Mouse (Mus musculus) intestine, embryonic 16.5 days (tissue): ENCODE measurements around the gene Ckap2l. TPM values are rescaled to one million over a fixed set of nuclear protein-coding genes. Genes with fewer than 3 reads are reported as not detected.
A peak's percentile ranks its signal among the peaks of the same experiment; 100 is the strongest.

Experiments used
- ATAC-seq: fragments of 200-750 bp; cut with Nextera tagmentation; 2 replicates; pipeline ENCODE4 v1.8.0; 2017; ENCODE audit warnings: moderate TSS enrichment, moderate library complexity
- H3K27ac ChIP-seq: fragments of 300-500 bp; sonication (generic); 2 replicates; pipeline ENCODE4 v1.5.1; 2014; ENCODE audit warnings: mild to moderate bottlenecking, low read length
- H3K27me3 ChIP-seq: fragments of 300-500 bp; sonication (generic); replicated peaks from 2 replicates; pipeline ENCODE4 v1.6.1; 2014; ENCODE audit warnings: low read length, control low read depth, mixed read lengths; ENCODE audit not compliant: control insufficient read depth, insufficient read depth
- H3K36me3 ChIP-seq: fragments of 300-500 bp; sonication (generic); 2 replicates; pipeline ENCODE4 v1.6.1; 2014; ENCODE audit warnings: low read length, control low read depth; ENCODE audit not compliant: control insufficient read depth, insufficient read depth
- H3K4me1 ChIP-seq: fragments of 300-500 bp; sonication (generic); 2 replicates; pipeline ENCODE4 v1.6.1; 2014; ENCODE audit warnings: low read length, control low read depth, mixed read lengths; ENCODE audit not compliant: control insufficient read depth, insufficient read depth
- H3K4me2 ChIP-seq: fragments of 300-500 bp; sonication (generic); 2 replicates; pipeline ENCODE4 v1.6.1; 2014; ENCODE audit warnings: low read depth, low read length, control low read depth
- H3K4me3 ChIP-seq: fragments of 300-500 bp; sonication (generic); 2 replicates; pipeline ENCODE4 v1.5.1; 2014; ENCODE audit warnings: mild to moderate bottlenecking, low read length
- H3K9ac ChIP-seq: fragments of 300-500 bp; sonication (generic); 2 replicates; pipeline ENCODE4 v1.6.1; 2014; ENCODE audit warnings: low read depth, low read length
- H3K9me3 ChIP-seq: fragments of 300-500 bp; sonication (generic); 2 replicates; pipeline ENCODE4 v1.6.1; 2016; ENCODE audit warnings: low read length, control low read depth; ENCODE audit not compliant: control insufficient read depth
- WGBS: fragments of 180-500 bp; shearing (Covaris S2); extraction: QIAGEN DNeasy Blood & Tissue Kit; methylation state at CpG from one replicate; pipeline ENCODE4 v1.1.7; 2014; 5-methylcytosine and 5-hydroxymethylcytosine counted together
- polyA plus RNA-seq: library from polyadenylated mRNA; unstranded; fragments of >200 nt; fragmentation: Nextera tagmentation; extraction: Ambion mirVana; gene quantifications from 2 replicates; pipeline ENCODE4 v1.2.1, GENCODE M21; 2015

Gene Ckap2l
- polyA plus RNA-seq, 1 experiment from 2014 or later, result 32.7 TPM

GRCm38 (mm10) chr2:129315831-129316230, 18.8 kb upstream of the Ckap2l start:
- H3K4me1 ChIP-seq, result no peaks in the 10 kb centered on the region
- H3K4me2 ChIP-seq, result no peak overlapping the region
- H3K9ac ChIP-seq, result no peak overlapping the region
- no peaks in the 10 kb centered on the region for H3K9me3 ChIP-seq
- H3K4me3 ChIP-seq, result no peak overlapping the region
- ATAC-seq, result no peak
- H3K27ac ChIP-seq, result no peak overlapping the region
- no peaks in the 10 kb centered on the region for H3K27me3 ChIP-seq
- 68% methylated on average over 4 of the region's 4 CpGs for WGBS
- no peaks in the 10 kb centered on the region for H3K36me3 ChIP-seq

- WGBS, result 81% methylated on average over 6 of the region's 6 CpGs
- H3K27ac ChIP-seq, result no peak overlapping the region
Measured at GRCm38 (mm10) chr2:129314880-129315279, 17.9 kb upstream of the Ckap2l start.

GRCm38 (mm10) chr2:129313934-129314333, 16.9 kb upstream of the Ckap2l start:
- no peaks in the 10 kb centered on the region for H3K27me3 ChIP-seq

More at GRCm38 (mm10) chr2:129314880-129315279, 17.9 kb upstream of the Ckap2l start:
- H3K4me2 ChIP-seq, result no peak overlapping the region
- no peak for ATAC-seq
- no peak overlapping the region for H3K4me3 ChIP-seq
- no peaks in the 10 kb centered on the region for H3K4me1 ChIP-seq
- H3K9me3 ChIP-seq, result no peaks in the 10 kb centered on the region
- H3K9ac ChIP-seq, result no peak overlapping the region
- no peaks in the 10 kb centered on the region for H3K27me3 ChIP-seq
- H3K36me3 ChIP-seq, result no peaks in the 10 kb centered on the region

GRCm38 (mm10) chr2:129309836-129310235, 12.8 kb upstream of the Ckap2l start, which contains the start of gene Il1a:
Gene Il1a (minus strand): TSS chr2:129309972.
- 78% methylated on average over 7 of the region's 7 CpGs for WGBS
- Histone ChIP-seq H3K27me3 (no peaks in the 10 kb centered on the region), H3K4me1 (no peaks in the 10 kb centered on the region), H3K4me2 (no peak within 1 kb of the TSS), H3K9ac (no peak within 1 kb of the TSS), H3K36me3 (no peaks in the 10 kb centered on the region), H3K27ac (no peak within 1 kb of the TSS), H3K9me3 (no peaks in the 10 kb centered on the region), H3K4me3 (no peak within 1 kb of the TSS)
- ATAC-seq, result no peak

More at GRCm38 (mm10) chr2:129313934-129314333, 16.9 kb upstream of the Ckap2l start:
- WGBS, result 94% methylated on average over 1 of the region's 1 CpGs
- H3K9ac ChIP-seq, result no peak overlapping the region
- H3K4me3 ChIP-seq, result no peak overlapping the region
- ATAC-seq, result no peak
- H3K9me3 ChIP-seq, result no peaks in the 10 kb centered on the region
- no peak overlapping the region for H3K27ac ChIP-seq
- no peaks in the 10 kb centered on the region for H3K4me1 ChIP-seq
- H3K36me3 ChIP-seq, result no peaks in the 10 kb centered on the region
- no peak overlapping the region for H3K4me2 ChIP-seq

- Histone ChIP-seq H3K9ac (no peak overlapping the region), H3K27me3 (no peaks in the 10 kb centered on the region), H3K27ac (no peak overlapping the region), H3K4me3 (no peak overlapping the region), H3K4me2 (no peak overlapping the region), H3K9me3 (no peaks in the 10 kb centered on the region), H3K36me3 (no peaks in the 10 kb centered on the region), H3K4me1 (no peaks in the 10 kb centered on the region)
- ATAC-seq, result no peak
- WGBS, result 71% methylated on average over 4 of the region's 4 CpGs
Measured at GRCm38 (mm10) chr2:129306020-129306419, 9.0 kb upstream of the Ckap2l start.

GRCm38 (mm10) chr2:129297589-129297982, 574 bp upstream of the Ckap2l start:
- Histone ChIP-seq H3K36me3 (0 out of 2 replicates have a peak, but pooled peaks cover 4% of the 10 kb centered on the region), H3K27ac (peak overlapping the region; percentile 84), H3K27me3 (no peaks in the 10 kb centered on the region), H3K4me1 (peaks cover 10% of the 10 kb centered on the region), H3K9me3 (no peaks in the 10 kb centered on the region), H3K4me3 (peak overlapping the region; percentile 94), H3K9ac (peak overlapping the region; percentile 71), H3K4me2 (peak overlapping the region; percentile 83)
- peak; percentile 62 for ATAC-seq
- WGBS, result 4% methylated on average over 10 of the region's 10 CpGs

- peak overlapping the region; percentile 94 for H3K4me3 ChIP-seq
- WGBS, result 50% methylated on average over 5 of the region's 5 CpGs
- H3K4me1 ChIP-seq, result peaks cover 10% of the 10 kb centered on the region
- 0 out of 2 replicates have a peak, but pooled peaks cover 4% of the 10 kb centered on the region for H3K36me3 ChIP-seq
- peak overlapping the region; percentile 90 for H3K9ac ChIP-seq
- no peak overlapping the region for H3K27ac ChIP-seq
- H3K9me3 ChIP-seq, result no peaks in the 10 kb centered on the region
- no peaks in the 10 kb centered on the region for H3K27me3 ChIP-seq
- ATAC-seq, result no peak
- peak overlapping the region; percentile 57 for H3K4me2 ChIP-seq
Measured at GRCm38 (mm10) chr2:129296086-129296485, 926 bp downstream of the Ckap2l start.

GRCm38 (mm10) chr2:129295075-129295474, 1.9 kb downstream of the Ckap2l start:
- H3K4me2 ChIP-seq, result no peak overlapping the region
- no peak for ATAC-seq
- H3K4me1 ChIP-seq, result peaks cover 10% of the 10 kb centered on the region
- no peaks in the 10 kb centered on the region for H3K9me3 ChIP-seq
- no peaks in the 10 kb centered on the region for H3K27me3 ChIP-seq
- H3K9ac ChIP-seq, result no peak overlapping the region
- no peak overlapping the region for H3K4me3 ChIP-seq
- H3K36me3 ChIP-seq, result 0 out of 2 replicates have a peak, but pooled peaks cover 4% of the 10 kb centered on the region
- H3K27ac ChIP-seq, result no peak overlapping the region
- 91% methylated on average over 5 of the region's 5 CpGs for WGBS

- Histone ChIP-seq H3K27ac (no peak overlapping the region), H3K4me1 (no peaks in the 10 kb centered on the region), H3K9me3 (no peaks in the 10 kb centered on the region), H3K27me3 (no peaks in the 10 kb centered on the region), H3K9ac (no peak overlapping the region), H3K4me2 (no peak overlapping the region), H3K36me3 (peaks cover 13% of the 10 kb centered on the region), H3K4me3 (no peak overlapping the region)
- WGBS, result 95% methylated on average over 5 of the region's 5 CpGs
- ATAC-seq, result no peak
Measured at GRCm38 (mm10) chr2:129273823-129274222, 23.2 kb downstream of the Ckap2l start.

- H3K36me3 ChIP-seq, result peaks cover 17% of the 10 kb centered on the region
- H3K4me1 ChIP-seq, result no peaks in the 10 kb centered on the region
- 78% methylated on average over 9 of the region's 9 CpGs for WGBS
- no peaks in the 10 kb centered on the region for H3K9me3 ChIP-seq
- H3K4me2 ChIP-seq, result no peak overlapping the region
- no peak overlapping the region for H3K4me3 ChIP-seq
- no peak for ATAC-seq
- H3K27me3 ChIP-seq, result no peaks in the 10 kb centered on the region
- H3K27ac ChIP-seq, result no peak overlapping the region
- no peak overlapping the region for H3K9ac ChIP-seq
Measured at GRCm38 (mm10) chr2:129270621-129271020, 26.4 kb downstream of the Ckap2l start.
